In the genomic region with DNA sequence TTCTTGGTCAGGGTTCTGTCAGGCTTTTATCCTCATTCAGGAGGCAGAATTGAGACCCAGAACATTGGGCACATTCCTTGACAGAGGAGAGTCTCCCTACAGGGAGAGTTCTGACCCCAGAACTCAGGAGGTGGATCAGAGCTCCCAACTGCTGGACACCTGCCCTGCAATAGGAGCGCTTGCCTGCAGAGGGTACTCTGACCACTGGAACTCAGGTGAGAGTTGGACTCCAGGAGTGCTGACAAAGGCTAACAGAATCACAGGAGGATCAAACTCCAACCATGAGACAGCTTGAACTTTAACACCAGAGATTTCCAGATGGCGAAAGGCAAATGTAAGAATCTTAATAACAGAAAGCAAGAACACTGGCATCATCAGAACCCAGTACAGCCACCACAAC, we compare ENCODE assay signal across 19 mouse cellular contexts.
DNase-seq lines count a peak whose midpoint lies in the region; ATAC-seq and TF ChIP-seq lines count a peak whose summit lies in the region.
"Had no signal": no experiment of that assay in that cellular context is flagged by ENCODE, and none has a peak within 500 bp of the region (broad histone marks: within the 10 kb centered on the region; RNA-seq: fewer than 3 reads in every experiment).

No protein-coding gene starts in this region.

- H3K27ac ChIP-seq in kidney, adult 2 months (ENCODE audit: insufficient read depth, low read depth, low read length), result no peak overlapping the region
- no peak overlapping the region for H3K27ac ChIP-seq in kidney, embryonic 16.5 days (ENCODE audit: low read length)
- no peak overlapping the region for H3K27ac ChIP-seq in limb, embryonic 10.5 days
- H3K27ac ChIP-seq: embryonic facial prominence, embryonic 12.5 days; forebrain, embryonic 12.5 days; heart, adult 2 months; heart, embryonic 15.5 days; hindbrain, embryonic 13.5 days had no signal

- peak; percentile 76 for DNase-seq in kidney, adult 2 months
- peak; percentile 11 for DNase-seq in kidney, postnatal 10 days
- peak; percentile 1 for DNase-seq in kidney, postnatal 4 days
- DNase-seq in limb, embryonic 10.5 days (ENCODE audit: low spot score), result no peak
- no peak for DNase-seq in embryo, embryonic 11 days
- DNase-seq: adrenal gland, postnatal 10 days; cerebellum, adult 11 months; cerebellum, adult 8-10 months; cerebellum, postnatal 14 days; gastrocnemius, postnatal 14 days; heart, adult 2 months; heart, postnatal 14 days had no signal

- no peaks in the 10 kb centered on the region for H3K9me3 ChIP-seq in kidney, embryonic 16.5 days (ENCODE audit: low read length)
- no peaks in the 10 kb centered on the region for H3K9me3 ChIP-seq in limb, embryonic 10.5 days (replicated peaks)
- H3K9me3 ChIP-seq: embryonic facial prominence, embryonic 12.5 days; forebrain, embryonic 12.5 days; heart, embryonic 15.5 days; hindbrain, embryonic 13.5 days had no signal

- H3K27me3 ChIP-seq in kidney, adult 2 months (replicated peaks; ENCODE audit: control insufficient read depth, insufficient read depth, low read length), result no peaks in the 10 kb centered on the region
- H3K27me3 ChIP-seq in kidney, embryonic 16.5 days (ENCODE audit: insufficient read depth, low read length), result no peaks in the 10 kb centered on the region
- no peaks in the 10 kb centered on the region for H3K27me3 ChIP-seq in limb, embryonic 10.5 days (ENCODE audit: low read depth, poor library complexity, severe bottlenecking)
- H3K27me3 ChIP-seq: embryonic facial prominence, embryonic 12.5 days; forebrain, embryonic 12.5 days; heart, embryonic 15.5 days; hindbrain, embryonic 13.5 days had no signal

- H3K9ac ChIP-seq in kidney, embryonic 16.5 days (replicated peaks; ENCODE audit: low read length), result no peak overlapping the region
- H3K9ac ChIP-seq: embryonic facial prominence, embryonic 12.5 days; forebrain, embryonic 12.5 days; heart, embryonic 15.5 days; hindbrain, embryonic 13.5 days had no signal

- no peak for TF ChIP-seq POLR2A in kidney, adult 2 months (IDR thresholded peaks at IDR 0.05; ENCODE audit: low read depth, low read length)

- no peaks in the 10 kb centered on the region for H3K4me1 ChIP-seq in kidney, adult 2 months (ENCODE audit: control insufficient read depth, insufficient read depth, low read length)
- no peaks in the 10 kb centered on the region for H3K4me1 ChIP-seq in kidney, embryonic 16.5 days (ENCODE audit: insufficient read depth, low read length)
- no peaks in the 10 kb centered on the region for H3K4me1 ChIP-seq in limb, embryonic 10.5 days
- H3K4me1 ChIP-seq: embryonic facial prominence, embryonic 12.5 days; forebrain, embryonic 12.5 days; heart, embryonic 15.5 days; hindbrain, embryonic 13.5 days had no signal

- no peak for ATAC-seq in kidney, embryonic 16.5 days (ENCODE audit: low FRiP score, low TSS enrichment)
- ATAC-seq: forebrain, embryonic 16.5 days had no signal

- H3K4me3 ChIP-seq in kidney, adult 2 months (ENCODE audit: insufficient read depth, low read depth, low read length), result no peak overlapping the region
- no peak overlapping the region for H3K4me3 ChIP-seq in kidney, embryonic 16.5 days (ENCODE audit: low read length)
- no peak overlapping the region for H3K4me3 ChIP-seq in limb, embryonic 10.5 days
- H3K4me3 ChIP-seq: embryonic facial prominence, embryonic 12.5 days; forebrain, embryonic 12.5 days; heart, adult 2 months; heart, embryonic 15.5 days; hindbrain, embryonic 13.5 days had no signal

- H3K4me2 ChIP-seq in kidney, embryonic 16.5 days (replicated peaks; ENCODE audit: low read depth, low read length), result no peak overlapping the region
- H3K4me2 ChIP-seq: embryonic facial prominence, embryonic 12.5 days; forebrain, embryonic 12.5 days; heart, embryonic 11.5 days; heart, embryonic 15.5 days; hindbrain, embryonic 13.5 days had no signal

- no peaks in the 10 kb centered on the region for H3K36me3 ChIP-seq in kidney, adult 2 months (ENCODE audit: control insufficient read depth, insufficient read depth, low read length)
- H3K36me3 ChIP-seq in kidney, embryonic 16.5 days (ENCODE audit: insufficient read depth, low read length), result no peaks in the 10 kb centered on the region
- H3K36me3 ChIP-seq in limb, embryonic 10.5 days, result no peaks in the 10 kb centered on the region
- H3K36me3 ChIP-seq: embryonic facial prominence, embryonic 12.5 days; forebrain, embryonic 12.5 days; heart, embryonic 15.5 days; hindbrain, embryonic 13.5 days had no signal

- no peak; the same call in 1 of the 2 replicates for TF ChIP-seq CTCF in kidney, adult 2 months (conservative IDR thresholded peaks at IDR 0.05; ENCODE audit: insufficient read depth, insufficient read length, low read depth, low read length)

- 66% methylated on average over 2 of the region's 2 CpGs for WGBS in kidney, adult 2 months
- 91% methylated on average over 2 of the region's 2 CpGs for WGBS in kidney, embryonic 16.5 days
- WGBS in limb, embryonic 10.5 days, result 94% methylated on average over 2 of the region's 2 CpGs

Comparison
In these comparisons a context has a peak if more than half of its experiments do, and no peak if none do; other contexts are left out.
1. DNase-seq: peak in kidney, adult 2 months (single experiment), kidney, postnatal 10 days (single experiment) and kidney, postnatal 4 days (2 of 2); none in limb, embryonic 10.5 days (single experiment) and embryo, embryonic 11 days (single experiment).